Mouse (Mus musculus) MEL (cell line): Measurements from ENCODE around the gene Pde6d. TPM values are rescaled to one million over a fixed set of nuclear protein-coding genes. Genes with fewer than 3 reads are reported as not detected.

Experiments
- DNase-seq: peaks from one replicate; pipeline ENCODE4 v3.0.0; 2011; ENCODE audit warnings: low read depth, low spot score
- H3K27ac ChIP-seq: 2 replicates; pipeline ENCODE4 v1.5.1; 2012; ENCODE audit warnings: low read depth, mild to moderate bottlenecking, control low read depth, low read length, moderate library complexity; ENCODE audit not compliant: control insufficient read depth
- H3K27me3 ChIP-seq, 2 experiments: fragments of 150-350 bp in 1 of 2; sonication (generic) in 1 of 2; 2 replicates each; pipeline ENCODE4 v1.6.1; 2012; ENCODE audit warnings: low read length in 2 of 2, mild to moderate bottlenecking in 2 of 2, improper control_type of control experiment in 1 of 2, moderate library complexity in 1 of 2; ENCODE audit not compliant: insufficient read depth in 2 of 2, control insufficient read depth in 1 of 2
- H3K36me3 ChIP-seq, 2 experiments: 2 replicates each; pipeline ENCODE4 v1.6.1; 2012 to 2014; ENCODE audit warnings: low read length in 2 of 2, improper control_type of control experiment in 1 of 2, inconsistent platforms in 1 of 2, mild to moderate bottlenecking in 1 of 2; ENCODE audit not compliant: insufficient read depth in 2 of 2, control insufficient read depth in 1 of 2
- H3K4me1 ChIP-seq, 2 experiments: fragments of 150-350 bp in 1 of 2; sonication (generic) in 1 of 2; 2 replicates each; pipeline ENCODE4 v1.6.1; 2012; ENCODE audit warnings: low read length in 2 of 2, improper control_type of control experiment in 1 of 2, mild to moderate bottlenecking in 1 of 2; ENCODE audit not compliant: insufficient read depth in 2 of 2, control insufficient read depth in 1 of 2
- H3K4me3 ChIP-seq, 2 experiments: fragments of 150-350 bp in 1 of 2; sonication (generic) in 1 of 2; 2 replicates each; pipeline ENCODE4 v1.5.1; 2012; ENCODE audit warnings: low read depth in 2 of 2, low read length in 2 of 2, mild to moderate bottlenecking in 2 of 2, moderate library complexity in 2 of 2, control low read depth in 1 of 2, improper control_type of control experiment in 1 of 2; ENCODE audit not compliant: control insufficient read depth in 1 of 2, insufficient read depth in 1 of 2
- H3K79me2 ChIP-seq: 2 replicates; pipeline ENCODE4 v1.6.1; 2012; ENCODE audit warnings: mild to moderate bottlenecking, low read length, moderate library complexity; ENCODE audit not compliant: control insufficient read depth, poor library complexity, insufficient read depth
- H3K9ac ChIP-seq: 2 replicates; pipeline ENCODE4 v1.6.1; 2012; ENCODE audit warnings: low read depth, mild to moderate bottlenecking, control low read depth, low read length, moderate library complexity; ENCODE audit not compliant: control insufficient read depth, poor library complexity, severe bottlenecking
- H3K9me3 ChIP-seq: fragments of 150-350 bp; sonication (generic); replicated peaks from 2 replicates; pipeline ENCODE4 v1.6.1; 2012; ENCODE audit warnings: mild to moderate bottlenecking, low read length, improper control_type of control experiment, moderate library complexity; ENCODE audit not compliant: insufficient read depth
- BHLHE40 ChIP-seq: IDR thresholded peaks from 2 replicates; pipeline ENCODE4 v1.6.1; 2012; ENCODE audit warnings: low read depth, mild to moderate bottlenecking, inconsistent platforms, low read length, improper control_type of control experiment, borderline replicate concordance
- CHD1 ChIP-seq: IDR thresholded peaks from 2 replicates; pipeline ENCODE4 v1.6.1; 2012; ENCODE audit warnings: low read depth, mild to moderate bottlenecking, inconsistent platforms, low read length, improper control_type of control experiment
- CTCF ChIP-seq, 3 experiments: IDR thresholded peaks in 2 of 3; conservative IDR thresholded peaks in 1 of 3; 2 replicates each; pipeline ENCODE4 v1.5.1; 2011 to 2012; ENCODE audit warnings: low read length in 3 of 3, low read depth in 2 of 3, mild to moderate bottlenecking in 2 of 3, improper control_type of control experiment in 1 of 3, inconsistent platforms in 1 of 3, mixed read lengths in 1 of 3, moderate library complexity in 1 of 3; ENCODE audit not compliant: control insufficient read depth in 1 of 3, insufficient read depth in 1 of 3, poor library complexity in 1 of 3, severe bottlenecking in 1 of 3
- EP300 ChIP-seq, 2 experiments: IDR thresholded peaks; 2 replicates each; pipeline ENCODE4 v1.6.1; 2011; ENCODE audit warnings: improper control_type of control experiment in 2 of 2, low read length in 2 of 2, low read depth in 1 of 2, mild to moderate bottlenecking in 1 of 2
- ETS1 ChIP-seq: IDR thresholded peaks from 2 replicates; pipeline ENCODE4 v1.6.1; 2012; ENCODE audit warnings: low read depth, mild to moderate bottlenecking, inconsistent platforms, low read length, improper control_type of control experiment, moderate library complexity
- HCFC1 ChIP-seq: IDR thresholded peaks from 2 replicates; pipeline ENCODE4 v1.6.1; 2012; ENCODE audit warnings: low read depth, mild to moderate bottlenecking, inconsistent platforms, low read length, improper control_type of control experiment, moderate library complexity
- MAFK ChIP-seq: IDR thresholded peaks from 2 replicates; pipeline ENCODE4 v1.6.1; 2011; ENCODE audit warnings: low read depth, mild to moderate bottlenecking, low read length, improper control_type of control experiment, borderline replicate concordance
- MAX ChIP-seq: IDR thresholded peaks from 2 replicates; pipeline ENCODE4 v1.6.1; 2011; ENCODE audit warnings: low read length, improper control_type of control experiment
- MAZ ChIP-seq: IDR thresholded peaks from 2 replicates; pipeline ENCODE4 v1.6.1; 2012; ENCODE audit warnings: low read depth, mild to moderate bottlenecking, inconsistent platforms, low read length, improper control_type of control experiment
- MEF2A ChIP-seq: IDR thresholded peaks from 2 replicates; pipeline ENCODE4 v1.6.1; 2014; ENCODE audit warnings: low read depth, mild to moderate bottlenecking, inconsistent platforms, low read length, improper control_type of control experiment; ENCODE audit not compliant: poor library complexity, insufficient replicate concordance, severe bottlenecking; ENCODE audit errors: extremely low read depth
- MXI1 ChIP-seq: IDR thresholded peaks from 2 replicates; pipeline ENCODE4 v1.6.1; 2011; ENCODE audit warnings: mild to moderate bottlenecking, low read depth, low read length, improper control_type of control experiment
- MYC ChIP-seq: IDR thresholded peaks from 2 replicates; pipeline ENCODE4 v1.6.1; 2011; ENCODE audit warnings: low read depth, mild to moderate bottlenecking, low read length, improper control_type of control experiment, moderate library complexity
- NRF1 ChIP-seq: IDR thresholded peaks from 2 replicates; pipeline ENCODE4 v1.6.1; 2014; ENCODE audit warnings: low read depth, mild to moderate bottlenecking, inconsistent platforms, low read length, improper control_type of control experiment, moderate library complexity; ENCODE audit not compliant: poor library complexity, insufficient read depth, severe bottlenecking
- POLR2A ChIP-seq, 2 experiments: IDR thresholded peaks; 2 replicates each; pipeline ENCODE4 v1.6.1; 2011 to 2012; ENCODE audit warnings: low read length in 2 of 2, mild to moderate bottlenecking in 2 of 2, control low read depth in 1 of 2, improper control_type of control experiment in 1 of 2, low read depth in 1 of 2, moderate library complexity in 1 of 2; ENCODE audit not compliant: control insufficient read depth in 1 of 2, insufficient read depth in 1 of 2, poor library complexity in 1 of 2
- POLR2AphosphoS2 ChIP-seq: IDR thresholded peaks from 2 replicates; pipeline ENCODE4 v1.6.1; 2011; ENCODE audit warnings: low read length, improper control_type of control experiment
- RAD21 ChIP-seq: IDR thresholded peaks from 2 replicates; pipeline ENCODE4 v1.6.1; 2011; ENCODE audit warnings: mild to moderate bottlenecking, low read depth, low read length, improper control_type of control experiment
- RCOR1 ChIP-seq: IDR thresholded peaks from 2 replicates; pipeline ENCODE4 v1.6.1; 2012; ENCODE audit warnings: low read depth, mild to moderate bottlenecking, inconsistent platforms, low read length, improper control_type of control experiment
- SIN3A ChIP-seq: IDR thresholded peaks from 2 replicates; pipeline ENCODE4 v1.6.1; 2012; ENCODE audit warnings: low read length, improper control_type of control experiment, inconsistent platforms
- SMC3 ChIP-seq: IDR thresholded peaks from 2 replicates; pipeline ENCODE4 v1.6.1; 2011; ENCODE audit warnings: low read depth, low read length, improper control_type of control experiment
- TBP ChIP-seq: IDR thresholded peaks from 2 replicates; pipeline ENCODE4 v1.8.0; 2011; ENCODE audit warnings: low read depth, low read length, improper control_type of control experiment
- TCF12 ChIP-seq: IDR thresholded peaks from 2 replicates; pipeline ENCODE4 v1.6.1; 2014; ENCODE audit warnings: low read depth, mild to moderate bottlenecking, inconsistent platforms, low read length, improper control_type of control experiment, moderate library complexity
- USF1 ChIP-seq: IDR thresholded peaks from 2 replicates; pipeline ENCODE4 v1.6.1; 2014; ENCODE audit warnings: low read depth, mild to moderate bottlenecking, inconsistent platforms, low read length, improper control_type of control experiment, moderate library complexity
- ZC3H11A ChIP-seq: IDR thresholded peaks from 2 replicates; pipeline ENCODE4 v1.6.1; 2012; ENCODE audit warnings: low read depth, mild to moderate bottlenecking, inconsistent platforms, low read length, improper control_type of control experiment
- ZKSCAN1 ChIP-seq: IDR thresholded peaks from 2 replicates; pipeline ENCODE4 v1.6.1; 2012; ENCODE audit warnings: low read depth, mild to moderate bottlenecking, inconsistent platforms, low read length, improper control_type of control experiment, moderate library complexity
- polyA plus RNA-seq, 2 experiments: library from polyadenylated mRNA; stranded (reverse) in 1 of 2; unstranded in 1 of 2; fragments of >175 nt in 1 of 2; fragments of >200 nt in 1 of 2; gene quantifications; 2 replicates each; pipeline versions ENCODE4 v1.2.1 to v1.2.4; 2012; ENCODE audit warnings: low replicate concordance in 2 of 2, low read depth in 1 of 2; ENCODE audit not compliant: insufficient read length in 2 of 2, insufficient read depth in 1 of 2, missing spikeins in 1 of 2
- total RNA-seq: library from RNA; depleted of rRNA; stranded (reverse); fragments of 300-350 nt; gene quantifications from 2 replicates; pipeline ENCODE4 v1.2.3, GENCODE M21; 2012

Pde6d gene
- total and polyA plus RNA-seq, 3 experiments: 13.4 to 79.9 TPM; not detected in 1

GRCm38 (mm10) chr1:86500681-86501080 lies 81.7 kb downstream of the Pde6d start:
- Histone ChIP-seq H3K27me3 (no peaks in the 10 kb centered on the region), H3K9ac (0 out of 2 replicates have a peak overlapping the region, but pooled peaks have one; percentile 35), H3K79me2 (peaks cover 8% of the 10 kb centered on the region; the same call in 1 of the 2 replicates), H3K4me3 (no peak overlapping the region), H3K9me3 (no peaks in the 10 kb centered on the region), H3K36me3 (peaks cover 0 to 8% of the 10 kb centered on the region in 2 experiments; a peak in 2 of 4 replicates), H3K27ac (0 out of 2 replicates have a peak overlapping the region, but pooled peaks have one; percentile 3), H3K4me1 (peaks cover 6 to 28% of the 10 kb centered on the region in 2 experiments; a peak in 3 of 4 replicates)
- no peak for DNase-seq
- TF ChIP-seq HCFC1: no peak
- TF ChIP-seq ZKSCAN1: no peak
- TF ChIP-seq POLR2AphosphoS2: no peak
- no peak for TF ChIP-seq MXI1
- no peak for TF ChIP-seq MAX
- no peak for TF ChIP-seq SMC3
- no peak for TF ChIP-seq POLR2A (IDR thresholded peaks at IDR 0.05; ENCODE audit: control insufficient read depth in 1 of 2, insufficient read depth in 1 of 2, low read depth in 1 of 2, low read length in 2 of 2, poor library complexity in 1 of 2)
- TF ChIP-seq CHD1: no peak

GRCm38 (mm10) chr1:86499903-86500302 lies 82.5 kb downstream of the Pde6d start:
- Histone ChIP-seq H3K79me2 (peaks cover 8% of the 10 kb centered on the region; the same call in 1 of the 2 replicates), H3K27me3 (no peaks in the 10 kb centered on the region), H3K36me3 (peaks cover 0 to 4% of the 10 kb centered on the region in 2 experiments; a peak in 2 of 4 replicates), H3K9ac (peak overlapping the region; percentile 23; the same call in 1 of the 2 replicates), H3K9me3 (no peaks in the 10 kb centered on the region), H3K4me3 (no peak overlapping the region), H3K4me1 (peaks cover 2 to 22% of the 10 kb centered on the region in 2 experiments; a peak in 3 of 4 replicates), H3K27ac (no peak overlapping the region)
- peak; percentile 87 for DNase-seq
- TF ChIP-seq CTCF (IDR thresholded peaks at IDR 0.05 in 2 of 3, conservative IDR thresholded peaks at IDR 0.05 in 1 of 3; ENCODE audit: control insufficient read depth in 1 of 3, insufficient read depth in 1 of 3, low read depth in 2 of 3, low read length in 3 of 3, poor library complexity in 1 of 3, severe bottlenecking in 1 of 3) (peak; percentile 85 to 88 (median 86)), SMC3 (peak; percentile 83), POLR2AphosphoS2 (no peak), RCOR1 (no peak), NRF1 (no peak), RAD21 (peak; percentile 55), ZC3H11A (peak; percentile 51; the same call in 1 of the 2 replicates), MAZ (no peak)

GRCm38 (mm10) chr1:86498611-86499010 lies 83.8 kb downstream of the Pde6d start:
- peaks cover 2 to 19% of the 10 kb centered on the region in 2 experiments; a peak in 3 of 4 replicates for H3K4me1 ChIP-seq
- no peaks in the 10 kb centered on the region for H3K27me3 ChIP-seq
- no peaks in the 10 kb centered on the region for H3K9me3 ChIP-seq
- H3K36me3 ChIP-seq: peaks cover 0 to 4% of the 10 kb centered on the region in 2 experiments; a peak in 2 of 4 replicates
- H3K9ac ChIP-seq: no peak overlapping the region
- no peak for DNase-seq
- no peak overlapping the region for H3K27ac ChIP-seq
- H3K4me3 ChIP-seq: no peak overlapping the region
- H3K79me2 ChIP-seq: peaks cover 4% of the 10 kb centered on the region; the same call in 1 of the 2 replicates
- TF ChIP-seq POLR2A (IDR thresholded peaks at IDR 0.05; ENCODE audit: control insufficient read depth in 1 of 2, insufficient read depth in 1 of 2, low read depth in 1 of 2, low read length in 2 of 2, poor library complexity in 1 of 2): no peak
- TF ChIP-seq CTCF (IDR thresholded peaks at IDR 0.05 in 2 of 3, conservative IDR thresholded peaks at IDR 0.05 in 1 of 3; ENCODE audit: control insufficient read depth in 1 of 3, insufficient read depth in 1 of 3, low read depth in 2 of 3, low read length in 3 of 3, poor library complexity in 1 of 3, severe bottlenecking in 1 of 3): no peak
- no peak for TF ChIP-seq MAFK
- TF ChIP-seq SIN3A: no peak
- no peak for TF ChIP-seq TBP
- no peak for TF ChIP-seq RAD21
- TF ChIP-seq USF1: no peak
- no peak for TF ChIP-seq ZKSCAN1
- no peak for TF ChIP-seq MYC
- no peak for TF ChIP-seq SMC3
- TF ChIP-seq TCF12: no peak
- no peak for TF ChIP-seq MEF2A
- no peak for TF ChIP-seq EP300 (IDR thresholded peaks at IDR 0.05; ENCODE audit: low read depth in 1 of 2, low read length in 2 of 2)
- TF ChIP-seq BHLHE40: no peak
- TF ChIP-seq ZC3H11A: no peak
- no peak for TF ChIP-seq ETS1
- TF ChIP-seq MAX: no peak
